Mouse (Mus musculus): Measurements from ENCODE around the gene Gatad2b.

- TF ChIP-seq CTCF (IDR thresholded peaks at IDR 0.05; ENCODE audit: control insufficient read depth, insufficient read depth, low read length) (no peak), POLR2A (IDR thresholded peaks at IDR 0.05; ENCODE audit: borderline replicate concordance, control insufficient read depth, low read depth, low read length) (no peak)
Measured at GRCm38 (mm10) chr3:90250791-90251190, 42.2 kb upstream of the Gatad2b start.

Measured in bone marrow, adult 2 months (tissue).